Mouse (Mus musculus): ENCODE results near the gene Dnaaf3.

DNA sequence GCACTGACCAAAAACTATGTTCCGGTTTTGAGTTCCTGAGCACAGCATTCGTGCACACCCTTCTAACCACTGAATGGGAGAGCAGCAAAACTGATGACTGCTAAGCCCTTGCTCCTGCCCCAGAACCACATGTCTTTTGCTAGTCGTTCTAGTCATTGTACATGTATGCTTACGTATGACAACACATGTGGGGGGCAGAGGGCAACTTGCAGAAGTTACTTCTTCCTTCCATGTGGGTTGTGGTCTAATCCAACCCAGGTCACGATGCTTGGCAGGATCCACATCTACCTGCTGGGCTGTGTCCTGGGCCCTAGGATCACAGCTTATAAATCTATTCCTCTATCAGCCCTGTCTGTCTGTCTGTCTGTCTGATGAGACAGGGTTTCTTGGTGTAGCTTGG is 28.4 kb downstream of the Dnaaf3 start:
- no peak for TF ChIP-seq CTCF (IDR thresholded peaks at IDR 0.05; ENCODE audit: control insufficient read depth, insufficient read depth, insufficient replicate concordance, low read depth, low read length)
- TF ChIP-seq POLR2A (IDR thresholded peaks at IDR 0.05; ENCODE audit: control insufficient read depth, low read depth, low read length): no peak
